Mouse (Mus musculus) thymus, adult 2 months (tissue): ENCODE measurements around the gene Krtap10-4.

Experiments used
- CTCF ChIP-seq: fragments of 200-500 bp; IDR thresholded peaks from 2 replicates; pipeline ENCODE4 v1.5.1; 2012; ENCODE audit warnings: mild to moderate bottlenecking, control low read depth, low read length, moderate library complexity, borderline replicate concordance; ENCODE audit not compliant: control insufficient read depth, poor library complexity, insufficient read depth; ENCODE audit errors: extremely low read depth
- POLR2A ChIP-seq: fragments of 200-500 bp; IDR thresholded peaks from 2 replicates; pipeline ENCODE4 v1.6.1; 2012; ENCODE audit warnings: mild to moderate bottlenecking, low read length, control low read depth, moderate library complexity; ENCODE audit not compliant: control insufficient read depth, poor library complexity, insufficient read depth; ENCODE audit errors: extremely low read depth

DNA sequence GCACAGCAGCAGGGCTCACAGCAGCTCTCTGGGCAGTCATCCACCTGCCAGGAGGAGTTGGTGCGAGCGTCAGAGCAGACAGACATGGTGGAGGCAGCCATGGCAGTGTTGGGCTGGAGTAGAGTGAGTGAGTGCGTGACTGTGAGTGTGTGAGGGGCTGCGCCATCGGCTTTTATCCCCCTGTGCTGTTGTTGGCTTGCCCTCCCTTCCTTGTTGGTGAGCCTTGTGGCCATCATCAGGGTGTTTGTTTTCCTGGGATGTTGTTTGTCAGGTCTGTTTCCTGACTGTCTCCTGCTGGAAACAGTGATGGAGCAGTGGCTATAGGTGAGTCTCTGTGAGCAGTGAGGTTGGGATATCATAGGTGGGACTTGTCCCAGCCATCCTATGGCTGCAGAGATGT lies 15.2 kb downstream of the Krtap10-4 start, which contains the start of gene Gm9507:
- TF ChIP-seq CTCF (no peak), POLR2A (no peak)
